Mouse (Mus musculus): ENCODE measurements around the gene Fnip1. TPM values are rescaled to one million over a fixed set of nuclear protein-coding genes. Genes with fewer than 3 reads are reported as not detected.
A peak's percentile ranks its signal among the peaks of the same experiment; 100 is the strongest.

Fnip1 gene
- polyA plus RNA-seq, 1 experiment from 2014 or later: 11.1 TPM

DNA sequence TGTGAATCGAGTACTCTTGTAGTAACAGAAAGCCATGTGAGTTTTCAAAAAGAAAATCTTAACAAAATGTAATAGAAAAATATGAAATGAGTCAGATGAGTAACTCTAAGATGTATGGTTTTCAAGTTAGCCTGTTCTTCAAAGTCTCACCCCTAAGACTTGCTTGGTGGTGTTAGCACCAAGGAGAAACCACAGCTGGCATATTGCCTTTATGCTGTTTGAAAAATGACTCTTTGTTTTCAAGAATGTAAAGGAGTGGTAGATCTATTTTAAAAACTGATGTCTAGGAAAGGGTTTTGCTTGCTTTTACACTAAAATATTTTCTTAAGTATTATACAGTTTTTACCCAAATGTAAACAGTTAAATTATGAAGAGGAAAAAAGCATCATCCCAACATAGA is 16.5 kb downstream of the Fnip1 start:
- 67% methylated on average over 1 of the region's 1 CpGs for WGBS
- Histone ChIP-seq H3K27me3 (ENCODE audit: insufficient read depth, low read length) (no peaks in the 10 kb centered on the region), H3K4me2 (no peak overlapping the region), H3K27ac (ENCODE audit: low read depth) (no peak overlapping the region), H3K36me3 (ENCODE audit: insufficient read depth) (no peaks in the 10 kb centered on the region), H3K4me3 (ENCODE audit: low read depth, low read length) (no peak overlapping the region), H3K9me3 (ENCODE audit: low read depth, low read length) (no peaks in the 10 kb centered on the region), H3K9ac (no peak overlapping the region), H3K4me1 (ENCODE audit: insufficient read depth) (no peaks in the 10 kb centered on the region)
- TF ChIP-seq CTCF (IDR thresholded peaks at IDR 0.05; ENCODE audit: low read depth): no peak
- ATAC-seq (ENCODE audit: insufficient read depth): no peak
- no peak for DNase-seq

DNA sequence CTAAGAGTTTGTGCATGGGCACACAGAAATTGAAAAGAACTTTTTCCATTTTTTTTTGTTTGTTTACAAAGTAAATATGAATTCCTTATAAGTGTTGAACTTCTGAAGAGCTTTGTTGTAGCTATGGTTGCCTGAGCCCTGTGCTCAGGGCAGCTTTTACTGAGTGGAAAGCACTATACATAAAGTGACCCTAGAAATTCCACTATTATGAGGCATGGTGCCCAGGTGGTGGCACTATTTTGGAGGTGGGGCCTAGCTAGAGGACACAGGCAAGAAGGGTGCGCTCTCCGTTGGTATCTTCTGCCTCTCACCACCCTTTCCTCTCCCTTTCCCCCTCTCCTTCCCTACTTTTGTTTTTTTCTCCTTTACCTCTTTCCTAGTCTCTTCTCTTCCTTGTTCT is 18.9 kb downstream of the Fnip1 start:
- TF ChIP-seq CTCF (IDR thresholded peaks at IDR 0.05; ENCODE audit: low read depth): no peak
- DNase-seq: no peak
- 44% methylated on average over 2 of the region's 2 CpGs for WGBS
- Histone ChIP-seq H3K27me3 (ENCODE audit: insufficient read depth, low read length) (no peaks in the 10 kb centered on the region), H3K27ac (ENCODE audit: low read depth) (no peak overlapping the region), H3K9ac (no peak overlapping the region), H3K36me3 (ENCODE audit: insufficient read depth) (no peaks in the 10 kb centered on the region), H3K4me2 (no peak overlapping the region), H3K4me3 (ENCODE audit: low read depth, low read length) (no peak overlapping the region), H3K9me3 (ENCODE audit: low read depth, low read length) (no peaks in the 10 kb centered on the region), H3K4me1 (ENCODE audit: insufficient read depth) (no peaks in the 10 kb centered on the region)
- no peak for ATAC-seq (ENCODE audit: insufficient read depth)

- H3K4me1 ChIP-seq (ENCODE audit: insufficient read depth): no peaks in the 10 kb centered on the region
- no peak overlapping the region for H3K9ac ChIP-seq
- H3K4me2 ChIP-seq: no peak overlapping the region
- no peak for TF ChIP-seq CTCF (IDR thresholded peaks at IDR 0.05; ENCODE audit: low read depth)
- no peak for ATAC-seq (ENCODE audit: insufficient read depth)
- no peaks in the 10 kb centered on the region for H3K9me3 ChIP-seq (ENCODE audit: low read depth, low read length)
- no peaks in the 10 kb centered on the region for H3K36me3 ChIP-seq (ENCODE audit: insufficient read depth)
- no peak overlapping the region for H3K27ac ChIP-seq (ENCODE audit: low read depth)
- no peaks in the 10 kb centered on the region for H3K27me3 ChIP-seq (ENCODE audit: insufficient read depth, low read length)
- 84% methylated on average over 1 of the region's 1 CpGs for WGBS
- DNase-seq: no peak
- no peak overlapping the region for H3K4me3 ChIP-seq (ENCODE audit: low read depth, low read length)
Observed at GRCm38 (mm10) chr11:54458168-54458567, 20.2 kb downstream of the Fnip1 start.

GRCm38 (mm10) chr11:54464557-54465244 is 26.7 kb downstream of the Fnip1 start:
- DNase-seq: peak; percentile 37
- TF ChIP-seq CTCF (IDR thresholded peaks at IDR 0.05; ENCODE audit: low read depth): no peak
- Histone ChIP-seq H3K4me2 (no peak overlapping the region), H3K4me3 (ENCODE audit: low read depth, low read length) (no peak overlapping the region), H3K9me3 (ENCODE audit: low read depth, low read length) (no peaks in the 10 kb centered on the region), H3K36me3 (ENCODE audit: insufficient read depth) (no peaks in the 10 kb centered on the region), H3K27ac (ENCODE audit: low read depth) (peak overlapping the region; percentile 54; the same call in 1 of the 2 replicates), H3K4me1 (ENCODE audit: insufficient read depth) (peaks cover 6% of the 10 kb centered on the region), H3K27me3 (ENCODE audit: insufficient read depth, low read length) (no peaks in the 10 kb centered on the region), H3K9ac (no peak overlapping the region)
- ATAC-seq (ENCODE audit: insufficient read depth): no peak
- 35% methylated on average over 3 of the region's 3 CpGs for WGBS

DNA sequence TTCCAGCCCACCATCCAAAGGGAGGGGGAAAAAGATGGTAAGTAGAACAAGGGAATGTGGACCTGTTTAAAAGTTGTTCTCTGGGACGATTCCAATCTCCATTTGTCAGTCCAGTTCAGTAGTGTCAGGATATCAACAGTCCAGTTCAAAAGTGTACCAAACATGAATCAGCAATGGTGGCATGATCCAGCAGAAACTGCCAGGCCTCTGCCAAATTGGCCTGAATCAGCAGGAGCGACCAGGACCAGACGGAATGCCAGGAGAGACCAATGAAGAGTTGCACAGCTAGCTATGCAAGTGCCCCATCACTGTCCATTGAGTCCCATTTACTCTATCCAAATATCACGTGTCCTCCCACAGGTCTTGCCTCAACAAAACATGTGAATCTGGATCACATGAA is 34.2 kb downstream of the Fnip1 start:
- H3K4me3 ChIP-seq (ENCODE audit: low read depth, low read length): no peak overlapping the region
- peaks cover 10% of the 10 kb centered on the region; the same call in 1 of the 2 replicates for H3K36me3 ChIP-seq (ENCODE audit: insufficient read depth)
- no peak overlapping the region for H3K4me2 ChIP-seq
- no peaks in the 10 kb centered on the region for H3K27me3 ChIP-seq (ENCODE audit: insufficient read depth, low read length)
- H3K27ac ChIP-seq (ENCODE audit: low read depth): no peak overlapping the region
- H3K9ac ChIP-seq: no peak overlapping the region
- ATAC-seq (ENCODE audit: insufficient read depth): no peak
- H3K4me1 ChIP-seq (ENCODE audit: insufficient read depth): no peaks in the 10 kb centered on the region
- 89% methylated on average over 4 of the region's 4 CpGs for WGBS
- no peaks in the 10 kb centered on the region for H3K9me3 ChIP-seq (ENCODE audit: low read depth, low read length)
- DNase-seq: no peak
- TF ChIP-seq CTCF (IDR thresholded peaks at IDR 0.05; ENCODE audit: low read depth): no peak

DNA sequence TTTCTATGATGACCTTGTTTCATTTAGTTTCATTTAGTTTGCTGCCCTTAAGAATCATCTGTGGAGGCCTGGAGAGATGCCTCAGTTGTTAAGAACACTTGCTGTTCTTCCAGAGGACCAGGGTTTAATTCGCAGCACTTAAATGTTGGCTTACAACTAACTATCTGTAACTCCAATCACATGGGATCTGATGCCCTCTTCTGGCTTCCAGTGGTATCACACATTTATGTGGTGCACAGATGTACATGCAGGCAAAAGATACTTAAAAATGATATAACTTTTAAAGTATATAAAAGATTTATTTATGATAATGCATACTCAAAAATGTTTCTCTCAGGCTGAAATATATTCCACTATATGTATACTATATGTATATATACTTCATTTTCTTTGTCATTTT is 40.4 kb downstream of the Fnip1 start:
- TF ChIP-seq CTCF (IDR thresholded peaks at IDR 0.05; ENCODE audit: low read depth): peak; percentile 58
- DNase-seq: peak; percentile 42

DNA sequence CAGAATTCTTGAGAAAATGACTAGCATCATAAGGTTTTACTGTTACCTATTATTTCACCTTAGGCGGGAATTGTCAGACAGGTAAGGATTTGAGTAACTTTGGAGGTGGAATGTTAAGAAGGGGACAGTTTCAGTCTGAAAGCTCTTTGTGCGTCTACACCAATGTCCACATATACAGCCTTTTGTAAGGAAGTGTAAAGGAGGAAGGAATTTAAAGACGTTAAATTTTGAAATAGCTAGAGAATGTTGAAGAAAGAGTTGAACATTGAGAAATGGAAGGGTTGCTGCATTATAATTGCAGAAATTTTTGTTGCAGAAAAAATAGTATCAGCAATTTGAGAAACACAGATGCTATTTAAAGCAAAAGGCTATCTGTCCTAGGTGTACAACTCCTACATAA is 48.0 kb downstream of the Fnip1 start:
- no peaks in the 10 kb centered on the region for H3K9me3 ChIP-seq (ENCODE audit: low read depth, low read length)
- H3K4me3 ChIP-seq (ENCODE audit: low read depth, low read length): no peak overlapping the region
- no peaks in the 10 kb centered on the region for H3K4me1 ChIP-seq (ENCODE audit: insufficient read depth)
- H3K9ac ChIP-seq: no peak overlapping the region
- ATAC-seq (ENCODE audit: insufficient read depth): no peak
- no peak for DNase-seq
- TF ChIP-seq CTCF (IDR thresholded peaks at IDR 0.05; ENCODE audit: low read depth): no peak
- no peak overlapping the region for H3K4me2 ChIP-seq
- H3K27ac ChIP-seq (ENCODE audit: low read depth): no peak overlapping the region
- 91% methylated on average over 3 of the region's 3 CpGs for WGBS
- H3K36me3 ChIP-seq (ENCODE audit: insufficient read depth): peaks cover 4% of the 10 kb centered on the region; the same call in 1 of the 2 replicates
- no peaks in the 10 kb centered on the region for H3K27me3 ChIP-seq (ENCODE audit: insufficient read depth, low read length)

More for the DNA sequence above, 40.4 kb downstream of the Fnip1 start:
- Histone ChIP-seq H3K27ac (ENCODE audit: low read depth) (no peak overlapping the region), H3K4me2 (no peak overlapping the region), H3K4me3 (ENCODE audit: low read depth, low read length) (no peak overlapping the region), H3K27me3 (ENCODE audit: insufficient read depth, low read length) (no peaks in the 10 kb centered on the region), H3K4me1 (ENCODE audit: insufficient read depth) (no peaks in the 10 kb centered on the region), H3K36me3 (ENCODE audit: insufficient read depth) (peaks cover 16% of the 10 kb centered on the region; the same call in 1 of the 2 replicates), H3K9ac (no peak overlapping the region), H3K9me3 (ENCODE audit: low read depth, low read length) (no peaks in the 10 kb centered on the region)
- ATAC-seq (ENCODE audit: insufficient read depth): no peak
- 92% methylated on average over 1 of the region's 1 CpGs for WGBS
